Mouse (Mus musculus) liver, postnatal 0 days (tissue): Measurements from ENCODE around the gene Sgms1. TPM values are rescaled to one million over a fixed set of nuclear protein-coding genes. Genes with fewer than 3 reads are reported as not detected.

Experiments used
- ATAC-seq: fragments of 200-750 bp; cut with Nextera tagmentation; 2 replicates; pipeline ENCODE4 v1.8.0; 2017; ENCODE audit warnings: mild to moderate bottlenecking, moderate library complexity
- DNase-seq: peaks from one replicate; pipeline ENCODE4 v3.0.0-alpha.2; 2016
- H3K27ac ChIP-seq: fragments of 300-500 bp; sonication (generic); 2 replicates; pipeline ENCODE4 v1.5.1; 2014; ENCODE audit warnings: antibody characterized with exemption, moderate library complexity, mild to moderate bottlenecking, low read depth
- H3K27me3 ChIP-seq: fragments of 300-500 bp; sonication (generic); 2 replicates; pipeline ENCODE4 v1.6.1; 2014; ENCODE audit warnings: low read length, control low read depth, mixed read lengths; ENCODE audit not compliant: insufficient read depth
- H3K36me3 ChIP-seq: fragments of 300-500 bp; sonication (generic); replicated peaks from 2 replicates; pipeline ENCODE4 v1.6.1; 2014; ENCODE audit warnings: mild to moderate bottlenecking, control low read depth, low read length, moderate library complexity, mixed read lengths; ENCODE audit not compliant: insufficient read depth
- H3K4me1 ChIP-seq: fragments of 300-500 bp; sonication (generic); 2 replicates; pipeline ENCODE4 v1.6.1; 2014; ENCODE audit warnings: antibody characterized with exemption, mild to moderate bottlenecking, control low read depth; ENCODE audit not compliant: insufficient read depth
- H3K4me2 ChIP-seq: fragments of 300-500 bp; sonication (generic); 2 replicates; pipeline ENCODE4 v1.6.1; 2014; ENCODE audit warnings: low read depth, mild to moderate bottlenecking, low read length, moderate library complexity, mixed read lengths
- H3K4me3 ChIP-seq: fragments of 300-500 bp; sonication (generic); 2 replicates; pipeline ENCODE4 v1.5.1; 2014; ENCODE audit warnings: low read depth, low read length
- H3K9ac ChIP-seq: fragments of 300-500 bp; sonication (generic); replicated peaks from 2 replicates; pipeline ENCODE4 v1.6.1; 2014; ENCODE audit warnings: mild to moderate bottlenecking, moderate library complexity
- H3K9me3 ChIP-seq: fragments of 300-500 bp; sonication (generic); 2 replicates; pipeline ENCODE4 v1.6.1; 2016; ENCODE audit warnings: mild to moderate bottlenecking, control low read depth, low read length, mixed read lengths
- CTCF ChIP-seq: sonication (generic); IDR thresholded peaks from 2 replicates; pipeline ENCODE4 v1.5.1; 2016; ENCODE audit warnings: antibody characterized with exemption, low read depth
- EP300 ChIP-seq: IDR thresholded peaks from 2 replicates; pipeline ENCODE4 v1.6.1; 2016; ENCODE audit warnings: antibody characterized with exemption, low read depth, mild to moderate bottlenecking
- WGBS: fragments of 180-500 bp; shearing (Covaris S2); extraction: QIAGEN DNeasy Blood & Tissue Kit; methylation state at CpG from one replicate; pipeline ENCODE4 v1.1.7; 2014; ENCODE audit not compliant: insufficient replicate concordance; 5-methylcytosine and 5-hydroxymethylcytosine counted together
- polyA plus RNA-seq: library from polyadenylated mRNA; unstranded; fragments of >200 nt; fragmentation: Nextera tagmentation; extraction: Ambion mirVana; gene quantifications from 2 replicates; pipeline ENCODE4 v1.2.1, GENCODE M21; 2015

Gene Sgms1
- polyA plus RNA-seq, 1 experiment from 2014 or later = 16.0 TPM

DNA sequence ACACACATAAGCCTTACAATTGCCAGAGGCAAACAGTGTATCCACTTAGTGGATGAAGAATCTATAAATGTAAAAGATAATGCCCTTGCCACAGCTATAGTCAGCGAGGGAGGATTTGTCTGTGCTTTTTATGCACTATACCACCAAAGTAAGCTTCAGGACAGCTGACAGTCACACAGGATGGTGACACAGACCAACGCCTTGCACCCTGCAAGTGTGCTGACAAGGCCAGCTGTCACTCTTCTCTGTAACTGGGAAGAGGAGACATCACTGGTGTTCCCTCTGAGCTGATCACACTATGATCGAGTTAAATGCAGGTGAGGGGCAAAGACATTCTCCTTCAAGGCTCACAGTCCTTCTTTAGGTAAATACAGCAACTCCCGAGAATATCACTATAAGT is 56.0 kb downstream of the Sgms1 start:
- peaks cover 21% of the 10 kb centered on the region for H3K4me1 ChIP-seq
- no peak overlapping the region for H3K4me3 ChIP-seq
- no peak overlapping the region for H3K27ac ChIP-seq
- H3K9me3 ChIP-seq = no peaks in the 10 kb centered on the region
- no peak for ATAC-seq
- H3K9ac ChIP-seq = no peak overlapping the region
- H3K27me3 ChIP-seq = no peaks in the 10 kb centered on the region
- DNase-seq = no peak
- WGBS = 70% methylated on average over 4 of the region's 4 CpGs
- no peak for TF ChIP-seq CTCF
- TF ChIP-seq EP300 = no peak
- H3K4me2 ChIP-seq = no peak overlapping the region
- no peaks in the 10 kb centered on the region for H3K36me3 ChIP-seq

GRCm38 (mm10) chr19:32332779-32333460 is 56.6 kb downstream of the Sgms1 start:
- DNase-seq (no peak), ATAC-seq (no peak)
- TF ChIP-seq EP300 (no peak), CTCF (no peak)
- Histone ChIP-seq H3K36me3 (no peaks in the 10 kb centered on the region), H3K4me3 (no peak overlapping the region), H3K4me1 (peaks cover 21% of the 10 kb centered on the region), H3K9me3 (no peaks in the 10 kb centered on the region), H3K27me3 (no peaks in the 10 kb centered on the region), H3K4me2 (no peak overlapping the region), H3K27ac (no peak overlapping the region), H3K9ac (no peak overlapping the region)
- 89% methylated on average over 17 of the region's 17 CpGs for WGBS

DNA sequence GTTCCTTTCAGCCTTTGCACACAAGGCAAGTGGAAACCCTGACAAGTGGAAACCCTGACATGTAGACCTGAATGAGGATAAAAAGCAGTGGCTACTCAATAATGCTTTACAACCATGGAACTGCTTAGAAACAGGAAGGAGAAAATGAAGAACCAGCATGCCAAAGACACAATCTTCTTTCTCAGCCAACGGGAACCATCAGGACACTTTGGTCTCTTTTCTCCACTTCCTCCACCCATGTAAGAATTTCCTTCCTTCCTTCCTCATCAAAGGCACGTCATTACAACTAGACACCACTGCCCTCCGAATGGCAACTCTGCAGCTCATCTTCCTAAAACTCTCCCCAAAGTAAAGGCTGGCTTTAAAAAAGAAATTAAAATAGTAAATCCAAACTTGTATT is 59.3 kb downstream of the Sgms1 start:
- DNase-seq = no peak
- Histone ChIP-seq H3K4me3 (no peak overlapping the region), H3K9ac (no peak overlapping the region), H3K36me3 (no peaks in the 10 kb centered on the region), H3K9me3 (no peaks in the 10 kb centered on the region), H3K27ac (peak overlapping the region; percentile 55), H3K4me1 (peaks cover 18% of the 10 kb centered on the region), H3K4me2 (no peak overlapping the region), H3K27me3 (no peaks in the 10 kb centered on the region)
- 41% methylated on average over 3 of the region's 3 CpGs for WGBS
- ATAC-seq = no peak
- TF ChIP-seq CTCF (no peak), EP300 (peak; percentile 55; the same call in 1 of the 2 replicates)

DNA sequence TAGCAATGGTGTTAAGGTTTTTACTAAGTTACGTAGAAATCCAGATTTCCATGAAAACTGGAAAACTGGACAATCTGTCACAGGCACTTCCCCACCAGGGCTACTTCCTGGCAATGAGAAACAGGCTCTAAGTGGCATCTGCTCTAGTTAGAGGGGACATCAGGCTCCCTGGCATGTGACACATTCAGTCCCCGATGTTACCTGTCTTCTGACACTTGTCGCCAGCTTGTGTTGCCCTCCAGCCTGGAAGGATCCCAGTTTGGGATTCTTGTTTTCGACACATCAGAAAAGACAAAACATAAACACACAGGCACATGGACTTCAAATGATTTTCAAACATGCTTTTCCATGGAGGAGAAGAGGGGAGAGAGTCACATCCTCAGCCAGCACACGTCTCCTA is 60.0 kb downstream of the Sgms1 start:
- ATAC-seq (no peak), DNase-seq (no peak)
- H3K27me3 ChIP-seq = no peaks in the 10 kb centered on the region
- peaks cover 20% of the 10 kb centered on the region for H3K4me1 ChIP-seq
- H3K4me3 ChIP-seq = no peak overlapping the region
- TF ChIP-seq CTCF (no peak), EP300 (no peak)
- WGBS = 87% methylated on average over 5 of the region's 5 CpGs
- H3K4me2 ChIP-seq = no peak overlapping the region
- peak overlapping the region; percentile 55 for H3K27ac ChIP-seq
- no peaks in the 10 kb centered on the region for H3K9me3 ChIP-seq
- no peak overlapping the region for H3K9ac ChIP-seq
- no peaks in the 10 kb centered on the region for H3K36me3 ChIP-seq

GRCm38 (mm10) chr19:32328089-32328828 is 61.3 kb downstream of the Sgms1 start:
- DNase-seq (no peak), ATAC-seq (peak; percentile 25; the same call in 1 of the 2 replicates)
- Histone ChIP-seq H3K27ac (no peak overlapping the region), H3K4me2 (no peak overlapping the region), H3K27me3 (no peaks in the 10 kb centered on the region), H3K9ac (no peak overlapping the region), H3K9me3 (no peaks in the 10 kb centered on the region), H3K4me1 (peaks cover 20% of the 10 kb centered on the region), H3K36me3 (no peaks in the 10 kb centered on the region), H3K4me3 (no peak overlapping the region)
- 38% methylated on average over 2 of the region's 2 CpGs for WGBS
- no peak for TF ChIP-seq CTCF
- TF ChIP-seq EP300 = peak; percentile 22; the same call in 1 of the 2 replicates

GRCm38 (mm10) chr19:32326621-32327021 is 62.9 kb downstream of the Sgms1 start:
- Histone ChIP-seq H3K9me3 (no peaks in the 10 kb centered on the region), H3K27ac (no peak overlapping the region), H3K4me1 (peaks cover 32% of the 10 kb centered on the region), H3K4me2 (no peak overlapping the region), H3K27me3 (no peaks in the 10 kb centered on the region), H3K9ac (no peak overlapping the region), H3K36me3 (no peaks in the 10 kb centered on the region), H3K4me3 (no peak overlapping the region)
- 30% methylated on average over 4 of the region's 4 CpGs for WGBS
- DNase-seq (no peak), ATAC-seq (no peak)
- TF ChIP-seq CTCF (no peak), EP300 (no peak)
